Mouse (Mus musculus) bone marrow, adult 2 months (tissue): ENCODE data around the gene Tubd1.

Experiments
- CTCF ChIP-seq: fragments of 200-500 bp; IDR thresholded peaks from 2 replicates; pipeline ENCODE4 v1.5.1; 2011; ENCODE audit warnings: low read length, control low read depth; ENCODE audit not compliant: control insufficient read depth, insufficient read depth
- POLR2A ChIP-seq: fragments of 200-500 bp; IDR thresholded peaks from 2 replicates; pipeline ENCODE4 v1.6.1; 2011; ENCODE audit warnings: low read depth, mild to moderate bottlenecking, control low read depth, low read length, borderline replicate concordance; ENCODE audit not compliant: control insufficient read depth

DNA sequence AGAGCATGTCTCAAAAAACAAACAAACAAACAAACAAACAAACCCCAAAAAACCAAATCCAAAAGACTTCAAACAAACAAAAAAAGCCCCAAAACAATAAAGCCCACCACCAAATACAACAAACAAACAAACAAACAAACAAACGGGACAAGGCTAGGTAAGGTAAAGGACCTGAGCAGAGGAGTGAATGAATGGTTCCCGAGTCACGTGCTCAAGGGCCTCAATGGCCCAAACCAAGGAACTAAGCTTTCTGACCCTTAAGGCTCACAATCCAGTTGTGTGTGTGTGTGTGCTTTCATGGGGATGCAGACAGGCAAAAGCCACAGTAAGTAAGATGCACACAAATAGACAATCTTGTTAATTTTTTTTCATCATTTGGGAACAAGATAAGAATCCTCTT lies 59.5 kb downstream of the Tubd1 start:
- TF ChIP-seq POLR2A (no peak), CTCF (no peak)
